Mouse (Mus musculus): Measurements from ENCODE around the gene Rps6ka4. TPM values are rescaled to one million over a fixed set of nuclear protein-coding genes. Genes with fewer than 3 reads are reported as not detected.

The Rps6ka4 gene
- polyA plus RNA-seq (2017; shearing (Covaris generic)): 31.3 TPM

DNA sequence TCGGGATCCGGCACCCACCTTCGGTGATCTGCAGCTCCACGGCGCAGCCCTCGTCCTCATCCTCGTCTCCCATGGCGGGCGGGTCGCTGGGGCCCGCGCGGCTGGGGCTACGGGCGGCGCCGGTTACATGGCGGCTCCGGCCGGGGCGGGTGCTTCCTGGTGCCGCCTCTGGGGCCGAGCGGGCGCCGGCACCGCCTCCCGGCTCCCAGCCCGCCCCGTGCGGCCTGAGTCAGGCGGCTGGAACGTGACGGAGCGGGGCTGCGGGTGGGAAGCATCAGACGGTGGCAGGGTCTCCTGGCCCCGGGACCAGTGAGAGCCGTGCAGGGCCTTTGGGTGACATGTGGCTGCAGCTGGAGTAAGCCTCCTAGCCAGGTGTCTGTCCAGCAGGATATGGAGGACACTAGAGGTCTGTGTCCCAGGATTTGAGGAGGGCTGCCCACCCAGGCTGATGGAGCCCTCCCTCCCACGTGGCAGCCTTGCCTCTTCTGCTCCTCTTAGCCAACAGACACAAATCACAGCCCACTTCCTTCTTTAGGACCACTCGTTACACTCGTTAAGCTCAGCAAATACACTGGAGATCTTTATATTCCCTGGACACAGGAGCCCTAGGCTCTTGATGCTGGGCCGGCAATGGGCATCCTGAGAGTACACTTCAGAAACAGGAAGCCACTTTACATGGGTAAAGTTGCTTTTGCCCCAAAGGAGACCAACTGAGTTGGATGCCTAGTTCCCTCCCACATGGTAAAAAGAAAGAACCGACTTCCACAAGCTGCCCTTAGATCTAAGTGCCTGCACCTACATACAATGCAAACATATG, at the start of gene Rps6ka4:
Rps6ka4 (minus strand) TSS at position 162 of the 817 bp plus-strand sequence.

DNA sequence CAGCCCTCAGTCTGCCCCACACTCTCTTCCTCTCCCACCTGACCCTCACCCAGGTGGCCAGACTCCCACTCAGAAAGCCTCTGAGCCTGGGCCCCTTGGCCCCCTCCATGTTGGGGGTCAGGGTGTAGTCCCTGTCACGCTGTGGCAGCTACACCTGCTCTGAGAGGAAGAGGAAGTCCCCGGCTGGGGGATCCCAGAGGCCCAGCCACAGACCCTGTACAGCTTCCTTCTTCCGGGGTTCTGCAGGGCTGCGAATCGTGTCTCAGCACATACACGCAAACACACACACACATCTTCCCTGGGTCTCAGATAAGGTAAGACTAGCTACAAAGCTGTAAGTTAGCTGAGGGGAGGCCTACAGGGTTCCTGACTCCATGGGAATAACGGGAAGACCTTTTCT, 17.6 kb upstream of the Rps6ka4 start, which contains the start of gene Ccdc88b:
Ccdc88b (minus strand) TSS at position 181 of the 400 bp plus-strand sequence.

Other genes with a start within 250 kb of the Rps6ka4 start
- 48.7 TPM for gene Ccdc88b, start 17.6 kb upstream of the Rps6ka4 start, polyA plus RNA-seq (2017; shearing (Covaris generic))
- gene Trmt112, start 69.1 kb upstream of the Rps6ka4 start, polyA plus RNA-seq (2017; shearing (Covaris generic)): 234 TPM
- 267 TPM for gene Prdx5, start 69.5 kb upstream of the Rps6ka4 start, polyA plus RNA-seq (2017; shearing (Covaris generic))
- 6.6 TPM for gene Esrra, start 81.2 kb upstream of the Rps6ka4 start, polyA plus RNA-seq (2017; shearing (Covaris generic))
- not detected for gene Catsperz, start 84.7 kb upstream of the Rps6ka4 start, polyA plus RNA-seq (2017; shearing (Covaris generic))
- not detected for gene Kcnk4, start 93.9 kb upstream of the Rps6ka4 start, polyA plus RNA-seq (2017; shearing (Covaris generic))
- 43.9 TPM for gene Bad, start 101.2 kb upstream of the Rps6ka4 start, polyA plus RNA-seq (2017; shearing (Covaris generic))
- gene Gpr137, start 101.8 kb upstream of the Rps6ka4 start, polyA plus RNA-seq (2017; shearing (Covaris generic)): 17.8 TPM
- 32.3 TPM for gene Ppp1r14b, start 134.3 kb upstream of the Rps6ka4 start, polyA plus RNA-seq (2017; shearing (Covaris generic))
- gene Plcb3, start 135.8 kb upstream of the Rps6ka4 start, polyA plus RNA-seq (2017; shearing (Covaris generic)): 7.2 TPM
- 53.6 TPM for gene Fkbp2, start 139.9 kb upstream of the Rps6ka4 start, polyA plus RNA-seq (2017; shearing (Covaris generic))
- gene Vegfb, start 147.0 kb upstream of the Rps6ka4 start, polyA plus RNA-seq (2017; shearing (Covaris generic)): 1.2 TPM
- 66.9 TPM for gene Dnajc4, start 151.9 kb upstream of the Rps6ka4 start, polyA plus RNA-seq (2017; shearing (Covaris generic))
- 38.9 TPM for gene Nudt22, start 155.5 kb upstream of the Rps6ka4 start, polyA plus RNA-seq (2017; shearing (Covaris generic))
- 8.5 TPM for gene Trpt1, start 155.5 kb upstream of the Rps6ka4 start, polyA plus RNA-seq (2017; shearing (Covaris generic))
- 429 TPM for gene Fermt3, start 178.8 kb upstream of the Rps6ka4 start, polyA plus RNA-seq (2017; shearing (Covaris generic))
- 157 TPM for gene Stip1, start 199.3 kb upstream of the Rps6ka4 start, polyA plus RNA-seq (2017; shearing (Covaris generic))
- gene Macrod1, start 216.2 kb upstream of the Rps6ka4 start, polyA plus RNA-seq (2017; shearing (Covaris generic)): 2.8 TPM

Data from CD4-positive, CD25-positive, alpha-beta regulatory T cell, adult 9 weeks (primary cell).